Mouse (Mus musculus): ENCODE results near the gene Nos3. TPM values are rescaled to one million over a fixed set of nuclear protein-coding genes. Genes with fewer than 3 reads are reported as not detected.
"Not testable (repeated sequence)": the region's sequence is repeated elsewhere in the genome, so short reads cannot be mapped to it uniquely, and the experiment has no call there.

Nos3 gene
- total RNA-seq, 2 experiments from 2014 or later, result 10.4 to 11.7 TPM

DNA sequence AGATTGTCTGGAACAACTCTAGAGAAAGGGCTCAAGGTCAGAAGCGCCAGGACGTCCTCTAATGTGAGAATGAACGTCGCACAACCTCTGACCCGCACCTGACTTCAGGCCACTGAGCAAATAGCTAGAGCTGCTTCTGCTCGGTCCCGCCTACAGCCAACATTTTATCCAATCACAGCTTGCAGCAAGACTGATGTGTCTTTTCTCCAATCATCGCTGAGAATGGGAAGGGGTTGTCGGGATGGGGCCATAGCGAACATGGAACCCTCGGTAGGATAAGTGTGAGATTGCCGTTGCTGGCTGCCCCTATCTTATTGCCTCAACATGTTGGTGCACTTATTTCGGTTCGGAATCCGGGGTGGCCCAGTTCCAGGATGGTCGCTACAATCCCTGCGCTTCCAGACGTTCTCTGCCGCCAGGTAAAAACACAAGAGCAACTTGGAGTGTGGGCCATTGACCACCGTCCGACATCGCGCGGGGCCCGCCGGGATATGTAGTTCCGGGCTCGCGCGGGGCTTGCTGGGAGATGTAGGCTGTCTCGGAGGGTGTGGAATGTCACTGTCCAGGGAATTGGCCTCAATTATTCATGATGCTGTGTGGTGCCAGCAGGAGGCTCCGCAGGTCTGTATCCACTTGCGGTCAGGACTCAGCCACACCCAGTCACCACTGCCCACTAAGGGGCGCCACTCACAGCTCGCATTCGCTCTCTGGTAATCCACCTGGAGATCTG lies 29.7 kb downstream of the Nos3 start:
- peak; percentile 76 to 92 for DNase-seq (ENCODE audit: low spot score in 2 of 2)

DNA sequence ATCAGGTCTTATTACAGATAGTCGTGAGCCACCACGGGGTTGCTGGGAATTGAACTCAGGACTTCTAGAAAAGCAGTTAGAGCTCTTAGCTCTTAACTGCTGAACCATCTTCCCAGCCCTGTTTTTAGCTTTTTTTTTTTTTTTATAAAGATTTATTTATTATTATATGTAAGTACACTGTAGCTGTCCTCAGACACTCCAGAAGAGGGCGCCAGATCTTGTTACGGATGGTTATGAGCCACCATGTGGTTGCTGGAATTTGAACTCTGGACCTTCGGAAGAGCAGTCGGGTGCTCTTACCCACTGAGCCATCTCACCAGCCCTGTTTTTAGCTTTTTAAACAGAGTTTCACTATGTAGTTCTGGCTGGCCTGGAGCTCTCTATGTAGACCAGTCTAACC lies 31.6 kb downstream of the Nos3 start:
- DNase-seq (ENCODE audit: low spot score in 2 of 2), result not testable (repeated sequence)

DNA sequence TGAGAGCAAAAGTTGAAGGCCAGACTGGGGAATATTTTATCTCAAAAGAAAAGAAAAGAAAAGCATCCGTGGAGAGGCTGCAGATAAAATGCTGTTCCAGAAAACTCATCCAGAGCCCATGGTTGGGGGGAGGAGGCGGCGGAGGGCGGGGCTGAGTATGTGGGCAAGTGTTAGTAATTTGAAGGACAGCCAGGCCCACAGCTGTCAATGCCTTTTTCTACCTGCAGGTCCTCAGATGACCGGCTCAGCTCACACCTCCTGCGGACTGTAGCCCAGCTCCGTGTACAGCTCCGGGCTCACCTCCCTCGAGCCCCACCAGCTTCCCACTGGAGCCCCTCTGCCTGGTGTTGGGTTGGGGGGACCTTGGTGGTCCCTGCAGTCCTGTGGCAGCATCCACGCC lies 35.1 kb downstream of the Nos3 start:
- DNase-seq (ENCODE audit: low spot score in 2 of 2), result no peak

DNA sequence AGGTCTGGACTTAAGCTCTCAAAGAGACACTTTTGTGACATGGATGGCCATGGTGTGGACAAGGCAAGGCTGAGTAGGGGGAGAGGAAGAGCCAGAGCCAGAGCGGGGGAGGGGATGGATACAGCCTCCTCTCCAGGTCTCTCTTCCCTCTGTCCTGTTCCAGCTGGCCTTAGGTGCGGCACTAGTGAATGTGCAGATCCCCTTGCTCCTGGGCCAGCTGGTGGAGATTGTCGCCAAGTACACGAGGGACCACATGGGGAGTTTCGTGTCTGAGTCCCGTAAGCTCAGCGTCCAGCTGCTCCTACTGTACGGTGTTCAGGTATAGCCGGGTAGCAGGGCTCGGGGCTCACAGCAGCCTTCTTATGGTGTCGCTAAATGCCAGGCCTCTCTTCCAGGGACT lies 35.8 kb downstream of the Nos3 start:
- DNase-seq (ENCODE audit: low spot score in 2 of 2), result no peak

DNA sequence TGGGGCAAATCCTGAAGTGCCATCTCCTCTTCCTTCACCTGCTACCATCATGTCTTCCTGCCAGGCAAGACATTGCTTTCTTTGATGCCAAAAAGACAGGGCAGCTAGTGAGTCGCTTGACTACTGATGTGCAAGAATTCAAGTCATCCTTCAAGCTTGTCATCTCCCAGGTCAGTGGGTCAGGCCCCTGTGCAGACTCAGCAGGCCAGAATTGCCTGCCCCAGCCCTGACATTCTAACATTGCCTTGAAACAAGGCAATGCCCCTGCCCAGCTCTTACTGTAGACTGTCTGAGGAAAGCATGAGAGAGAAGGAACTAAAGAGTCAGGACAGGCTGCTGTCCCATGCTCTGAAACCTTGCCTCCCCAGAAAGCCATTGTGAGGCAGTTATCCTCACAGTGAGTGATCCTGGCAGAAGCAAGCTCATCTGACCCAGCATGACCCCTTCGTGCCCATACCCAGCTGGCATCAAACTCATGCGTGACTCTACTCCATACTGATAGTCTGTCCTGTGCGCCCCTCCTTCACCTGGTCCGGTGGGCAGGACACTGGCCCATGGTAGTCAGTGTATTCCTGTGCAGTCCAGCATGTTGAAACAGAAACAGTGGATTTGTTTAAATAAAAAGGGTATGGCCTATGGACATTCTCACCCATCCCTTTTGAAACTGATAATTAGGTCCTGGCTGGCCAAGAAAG lies 36.4 kb downstream of the Nos3 start:
- no peak for DNase-seq (ENCODE audit: low spot score in 2 of 2)

DNA sequence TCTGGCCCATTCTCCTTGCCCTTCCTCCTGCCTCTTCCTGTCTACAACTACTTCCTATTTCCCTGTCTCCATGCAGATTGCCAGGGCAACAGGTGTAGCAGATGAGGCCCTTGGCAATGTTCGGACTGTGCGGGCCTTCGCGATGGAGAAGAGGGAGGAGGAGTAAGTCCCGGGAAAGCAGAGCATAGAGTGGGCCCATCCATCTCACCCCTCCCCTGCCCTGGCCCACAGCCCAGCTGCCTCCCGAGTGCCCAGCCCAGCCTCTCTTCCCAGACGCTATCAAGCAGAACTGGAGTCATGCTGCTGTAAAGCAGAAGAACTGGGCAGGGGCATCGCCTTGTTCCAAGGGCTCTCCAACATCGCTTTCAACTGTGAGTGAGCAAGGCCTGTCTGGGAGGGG lies 37.4 kb downstream of the Nos3 start:
- no peak for DNase-seq (ENCODE audit: low spot score in 2 of 2)

DNA sequence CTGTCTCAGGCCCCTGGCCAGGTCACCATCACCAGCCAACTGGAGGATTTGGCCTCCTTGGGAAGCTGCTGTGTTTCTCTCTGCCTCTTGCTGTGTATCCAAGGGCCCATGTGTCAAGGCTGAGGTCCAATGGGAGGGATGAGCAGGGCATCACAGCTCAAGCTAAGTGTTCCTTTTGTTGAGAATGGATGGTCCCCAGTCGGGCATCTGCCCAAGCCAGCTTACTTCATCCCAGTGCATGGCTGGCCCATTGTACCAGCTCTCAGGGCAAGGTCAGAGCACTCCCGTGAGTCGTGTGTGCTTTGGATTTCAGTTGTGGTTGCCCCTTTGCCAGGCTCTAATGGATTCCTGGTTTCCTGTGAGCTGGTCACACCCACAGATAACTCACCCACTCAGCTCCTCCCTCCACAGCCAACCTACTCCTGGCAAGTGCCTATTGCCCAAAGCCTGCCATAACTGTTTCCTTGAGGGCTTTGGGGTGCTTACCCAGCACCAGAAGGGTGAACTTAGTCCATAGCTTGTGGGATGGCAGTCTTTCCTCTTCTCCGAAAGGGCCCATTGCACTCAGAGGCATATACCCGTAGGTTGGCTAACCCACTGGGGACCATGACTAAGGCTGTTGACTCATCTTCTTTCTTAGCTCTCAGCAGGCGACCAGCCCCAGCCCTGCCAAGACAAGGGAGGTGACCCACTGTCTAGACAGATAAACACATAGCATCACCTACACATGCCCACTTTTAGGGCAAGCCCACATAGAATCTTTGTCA lies 40.2 kb downstream of the Nos3 start:
- no peak for DNase-seq (ENCODE audit: low spot score in 2 of 2)

DNA sequence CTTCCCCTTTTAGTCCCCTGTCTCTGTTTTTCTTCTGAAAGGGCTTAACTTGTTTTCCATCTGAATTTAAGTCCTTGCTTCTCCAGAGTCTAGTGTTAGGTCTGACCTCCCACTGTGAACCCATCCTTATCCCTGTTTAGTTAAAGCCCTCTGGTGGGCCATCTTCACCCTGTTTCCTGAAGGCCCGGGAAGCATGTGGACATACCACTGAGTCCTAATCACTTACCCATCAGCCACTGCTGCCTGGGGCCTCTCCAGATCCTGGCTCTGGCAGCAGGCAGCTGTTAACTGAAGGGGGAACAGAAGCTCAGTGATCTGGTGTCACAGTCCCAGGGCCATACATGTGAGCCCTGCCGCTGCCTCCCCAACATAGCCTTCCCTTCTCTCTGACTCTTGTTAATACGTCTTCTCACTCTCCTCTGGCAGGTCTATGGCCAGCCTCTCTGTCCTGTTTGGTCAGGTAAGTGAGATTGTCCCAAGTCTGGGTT lies 40.8 kb downstream of the Nos3 start:
- no peak for DNase-seq (ENCODE audit: low spot score in 2 of 2)

DNA sequence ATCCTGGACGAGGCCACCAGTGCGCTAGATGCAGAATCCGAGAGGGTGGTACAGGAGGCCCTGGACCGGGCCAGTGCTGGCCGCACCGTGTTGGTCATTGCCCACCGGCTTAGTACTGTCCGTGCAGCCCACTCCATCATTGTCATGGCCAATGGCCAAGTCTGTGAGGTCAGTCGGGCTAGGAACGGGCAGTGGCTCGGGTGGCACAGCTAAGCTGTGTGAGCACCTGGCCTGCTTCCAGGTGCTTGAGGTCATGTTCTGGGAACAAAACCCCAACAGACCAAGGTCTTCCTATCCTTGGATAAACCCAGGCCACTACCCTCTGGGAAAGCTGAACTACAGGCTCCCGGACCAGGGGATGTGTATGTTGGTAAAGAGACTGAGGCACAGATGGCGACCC lies 44.0 kb downstream of the Nos3 start:
- no peak for DNase-seq (ENCODE audit: low spot score in 2 of 2)

DNA sequence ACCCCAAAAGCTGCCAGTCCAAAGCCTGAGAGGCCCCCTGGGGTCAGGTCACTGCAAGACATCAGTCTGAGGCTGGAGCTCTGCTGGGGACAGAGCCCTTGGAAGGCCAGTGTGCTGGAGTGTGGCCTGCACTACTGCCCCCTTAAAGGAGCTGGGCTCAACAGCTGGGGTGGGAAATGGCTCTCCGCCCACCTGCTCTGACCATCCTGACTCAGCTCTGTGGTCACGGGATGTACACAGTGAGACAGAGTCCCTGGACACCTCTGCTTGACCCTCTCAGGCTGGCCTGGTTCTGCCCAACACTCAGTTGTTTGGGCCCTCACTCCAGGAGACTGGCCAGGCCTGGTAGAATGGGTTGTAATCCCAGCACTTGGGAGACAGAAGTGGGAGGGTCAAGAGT lies 44.9 kb downstream of the Nos3 start:
- DNase-seq (ENCODE audit: low spot score in 2 of 2), result no peak

DNA sequence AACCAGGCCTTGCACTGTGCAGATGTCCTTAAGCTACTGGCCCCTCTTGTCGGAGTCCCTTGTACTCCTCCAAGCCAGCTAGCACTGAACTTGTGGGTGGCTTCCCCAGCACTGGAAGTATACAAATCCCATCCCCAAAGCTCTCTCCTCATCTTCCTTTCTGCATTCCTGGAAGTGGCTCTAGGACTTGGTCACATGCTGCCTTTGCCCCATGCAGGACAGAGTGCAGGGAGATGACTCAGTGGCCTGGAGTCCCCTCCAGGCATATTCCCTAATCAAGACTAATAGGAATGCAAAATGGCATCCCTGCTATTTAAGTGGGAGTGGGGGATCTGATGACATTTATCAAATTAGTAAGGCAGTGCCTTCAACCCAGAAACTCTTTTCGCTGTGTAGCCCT lies 47.5 kb downstream of the Nos3 start:
- DNase-seq (ENCODE audit: low spot score in 2 of 2), result no peak

DNA sequence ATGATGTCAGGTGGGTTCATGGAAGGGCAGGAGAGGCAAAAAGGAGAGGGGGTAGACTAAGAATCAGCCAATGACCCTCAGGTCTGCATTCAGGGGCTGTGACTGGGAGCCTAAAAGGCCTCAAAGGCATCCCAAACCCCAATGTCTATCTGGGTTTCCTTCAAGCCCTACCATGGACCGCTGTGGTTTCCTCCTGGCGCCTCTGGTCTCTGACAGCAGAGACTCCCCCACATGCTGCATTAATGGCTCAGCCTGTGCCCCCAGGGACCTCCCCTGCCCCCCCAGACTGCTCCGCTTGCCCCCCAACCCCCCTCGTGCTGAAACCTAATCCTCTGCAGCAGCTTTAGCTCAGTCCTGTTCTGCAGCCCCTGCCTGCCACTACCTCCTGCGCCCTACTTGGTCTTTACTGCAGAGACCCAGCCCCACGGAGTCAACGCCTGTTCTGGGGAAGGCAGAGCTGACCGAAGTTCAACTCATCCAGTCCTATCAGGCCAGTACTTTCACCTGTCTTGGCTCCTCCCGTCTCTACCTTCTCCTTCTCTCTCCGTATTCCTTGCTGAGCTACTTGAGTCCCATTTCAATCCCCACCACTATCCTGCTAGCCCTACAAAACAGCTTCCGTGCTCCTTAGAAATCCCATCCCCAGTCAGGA lies 48.6 kb downstream of the Nos3 start, which contains the start of gene Asic3:
TSS of gene Asic3 (plus strand) at position 351 of the 652 bp plus-strand sequence.
- no peak for DNase-seq (ENCODE audit: low spot score in 2 of 2)

DNA sequence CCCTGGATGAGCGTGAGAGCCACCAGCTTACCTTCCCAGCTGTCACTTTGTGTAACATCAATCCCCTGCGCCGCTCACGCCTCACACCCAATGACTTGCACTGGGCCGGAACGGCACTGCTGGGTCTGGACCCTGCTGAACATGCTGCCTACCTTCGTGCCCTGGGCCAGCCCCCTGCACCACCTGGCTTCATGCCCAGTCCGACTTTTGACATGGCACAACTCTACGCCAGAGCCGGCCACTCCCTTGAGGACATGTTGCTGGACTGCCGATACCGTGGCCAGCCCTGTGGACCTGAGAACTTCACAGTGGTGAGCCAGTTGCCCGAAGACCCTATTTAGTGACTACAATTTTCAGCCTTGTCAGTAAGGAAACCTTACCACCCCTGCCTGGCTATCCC lies 49.3 kb downstream of the Nos3 start:
- no peak for DNase-seq (ENCODE audit: low spot score in 2 of 2)

DNA sequence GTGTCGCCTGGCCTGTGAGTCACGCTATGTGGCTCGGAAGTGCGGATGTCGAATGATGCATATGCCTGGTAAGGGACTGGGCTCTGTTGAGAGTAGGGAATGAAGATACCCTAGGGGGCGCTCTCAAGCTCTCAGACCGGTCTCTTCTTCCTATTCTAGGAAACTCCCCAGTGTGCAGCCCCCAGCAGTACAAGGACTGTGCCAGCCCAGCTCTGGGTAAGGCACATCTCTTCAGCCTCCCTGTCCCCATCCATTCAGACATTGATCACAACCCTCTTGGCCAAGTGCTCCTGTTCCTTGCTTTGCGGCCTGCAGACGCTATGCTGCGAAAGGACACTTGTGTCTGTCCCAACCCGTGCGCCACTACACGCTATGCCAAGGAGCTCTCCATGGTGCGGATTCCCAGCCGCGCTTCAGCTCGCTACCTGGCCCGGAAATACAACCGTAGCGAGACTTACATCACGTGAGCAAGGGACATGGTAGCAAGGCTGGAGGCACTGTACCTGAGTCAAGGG lies 51.7 kb downstream of the Nos3 start:
- peak in 1 of 2 experiments; percentile 67 for DNase-seq (ENCODE audit: low spot score in 2 of 2)

DNA sequence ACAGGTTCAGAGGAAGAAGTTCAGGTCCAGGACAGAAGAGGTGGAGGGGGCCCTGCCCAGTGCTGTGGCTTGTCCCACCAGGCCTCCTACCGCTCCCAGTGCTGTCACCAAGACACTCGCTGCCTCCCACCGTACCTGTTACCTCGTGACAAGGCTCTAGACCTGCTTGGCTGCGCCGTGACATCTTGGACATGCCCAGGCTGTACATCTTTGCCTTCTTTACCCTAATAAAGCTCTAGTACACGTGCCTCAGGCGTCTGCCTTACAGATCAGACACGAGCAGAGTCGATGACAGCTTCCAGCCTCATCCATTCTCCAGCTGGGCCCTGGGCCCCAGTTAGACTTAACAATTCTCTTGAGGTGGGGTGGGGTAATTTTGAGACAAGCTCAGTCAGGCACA lies 53.0 kb downstream of the Nos3 start:
- DNase-seq (ENCODE audit: low spot score in 2 of 2), result no peak

DNA sequence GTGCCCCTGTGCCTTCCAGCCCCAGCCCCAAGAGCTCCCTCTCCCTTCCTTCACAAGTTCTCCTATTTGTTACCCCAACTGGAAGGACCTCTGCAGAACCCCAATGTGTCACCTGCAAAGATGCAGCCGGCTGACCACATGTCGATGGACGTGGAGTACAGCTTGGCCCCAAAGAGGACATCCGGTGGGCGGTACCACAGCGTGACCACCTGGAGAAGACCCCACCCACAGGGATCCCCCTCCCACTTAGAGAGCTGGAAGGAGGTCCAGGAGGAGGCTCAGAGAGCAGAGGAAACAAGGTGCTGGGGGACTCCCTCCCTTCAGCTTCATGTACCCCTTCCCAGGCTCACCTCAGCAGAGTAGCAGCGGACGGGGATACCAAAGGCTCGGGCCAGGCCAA lies 55.8 kb downstream of the Nos3 start:
- no peak for DNase-seq (ENCODE audit: low spot score in 2 of 2)

DNA sequence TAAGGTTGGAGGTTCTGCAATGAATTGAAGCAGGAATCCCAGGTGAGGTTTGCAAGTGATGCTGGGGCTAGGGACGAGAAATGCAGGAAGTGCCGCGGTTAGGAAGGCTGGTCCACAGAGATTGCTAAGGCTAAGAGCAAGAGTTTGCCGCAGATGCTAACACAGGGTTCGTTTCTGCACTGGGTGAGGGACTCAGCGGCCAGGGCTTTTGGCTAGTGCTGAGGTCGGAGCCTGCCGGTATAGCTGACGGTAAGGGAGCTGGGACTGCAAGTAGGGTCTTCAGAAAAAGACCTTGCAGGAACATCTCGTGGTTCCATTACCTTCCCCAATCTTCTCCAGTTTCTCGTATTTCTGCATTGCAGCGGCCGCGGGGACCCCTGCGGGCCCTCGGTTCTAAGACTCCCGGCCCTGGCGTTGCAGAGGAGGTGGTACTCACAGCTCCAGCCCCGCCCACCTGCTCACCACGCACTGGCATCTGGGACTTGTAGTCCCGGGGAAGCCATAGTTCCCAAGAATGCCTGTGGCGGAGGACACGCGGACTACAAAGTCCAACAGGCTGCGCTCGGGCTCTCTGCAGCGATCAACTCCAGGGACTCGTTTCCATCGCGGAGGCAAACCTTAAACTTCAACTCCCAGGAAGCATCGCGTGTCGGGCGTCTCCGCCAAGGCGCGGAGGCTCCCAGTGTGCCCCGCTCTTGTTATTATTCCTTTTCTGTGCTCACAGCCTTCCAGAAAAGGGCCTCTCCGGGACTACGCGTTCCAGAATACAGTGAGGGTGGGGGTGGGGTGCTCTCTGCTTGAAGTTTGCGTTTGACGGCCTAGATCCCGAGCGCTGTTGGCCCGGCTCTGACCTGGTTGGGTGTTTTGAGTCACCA lies 58.8 kb downstream of the Nos3 start, which contains the start of the genes Cdk5 and Slc4a2:
TSS of gene Cdk5 (minus strand) at position 402 of the 875 bp plus-strand sequence.
TSS of gene Slc4a2 (plus strand) at position 709 of the 875 bp plus-strand sequence.
- DNase-seq (ENCODE audit: low spot score in 2 of 2), result peak; percentile 88 to 96

DNA sequence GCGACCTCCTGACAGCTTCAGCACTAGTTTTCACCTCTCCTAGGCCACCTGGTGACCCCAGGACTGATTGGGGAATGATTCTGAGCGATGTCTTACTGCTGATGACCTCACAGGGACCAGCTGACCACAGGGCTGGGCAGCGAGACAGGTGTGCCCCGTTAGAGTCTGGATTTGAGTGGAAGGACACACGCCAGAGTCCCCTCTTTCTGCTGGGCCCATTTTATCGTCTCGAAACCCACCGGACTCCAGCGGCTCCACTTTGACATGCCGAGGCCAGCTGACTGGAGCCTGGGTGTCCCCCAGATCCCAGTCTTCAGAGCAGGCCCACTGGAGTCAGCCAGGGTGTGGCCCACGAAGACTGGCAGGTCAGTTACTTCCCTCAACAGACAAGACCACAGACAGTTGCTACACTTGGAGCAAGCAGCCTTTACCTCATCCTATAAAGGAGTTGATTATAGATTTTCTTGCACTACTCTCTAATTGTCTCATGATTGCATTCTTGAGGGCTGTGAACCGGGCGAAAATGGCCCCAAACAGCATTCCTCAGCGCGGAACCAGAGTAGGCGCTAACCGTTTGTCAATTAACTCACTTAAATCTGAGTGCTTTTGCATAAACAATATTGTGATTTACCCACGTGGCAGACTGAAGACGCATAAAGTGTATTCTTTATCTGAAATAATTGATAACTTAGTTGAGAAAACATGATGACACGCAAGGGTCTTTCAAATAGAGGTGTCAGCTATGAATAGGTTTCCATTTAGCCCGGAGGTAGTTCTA lies 59.6 kb downstream of the Nos3 start:
- DNase-seq (ENCODE audit: low spot score in 2 of 2), result peak in 1 of 2 experiments; percentile 49

DNA sequence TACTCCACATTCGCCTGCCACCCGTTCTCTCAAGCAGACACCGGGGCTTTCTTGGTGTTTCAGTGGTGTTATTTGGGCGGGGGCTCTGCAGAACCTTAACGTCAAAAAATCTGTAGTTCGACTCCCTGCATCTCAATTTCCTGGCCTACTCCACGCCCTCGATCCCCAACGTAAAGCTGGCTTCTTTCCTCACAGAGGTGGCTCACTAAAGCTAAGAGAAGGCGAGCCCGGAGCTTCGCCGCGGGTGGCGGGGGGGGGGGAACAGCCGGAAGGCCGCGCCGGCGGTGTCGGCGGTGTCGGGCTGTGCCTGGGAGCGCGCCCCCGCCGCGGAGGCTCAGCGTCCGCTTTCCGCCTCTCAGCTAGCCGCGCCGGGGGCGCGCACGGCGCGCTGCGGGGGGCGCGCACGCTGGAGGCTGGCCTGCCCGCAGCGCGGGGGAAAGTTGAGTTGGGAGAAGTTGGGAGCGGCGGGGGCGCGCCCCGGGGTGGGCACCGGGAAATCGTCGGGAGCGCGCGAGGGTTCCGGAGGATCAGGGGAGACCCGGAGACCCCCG lies 60.3 kb downstream of the Nos3 start:
- DNase-seq (ENCODE audit: low spot score in 2 of 2), result peak; percentile 81 to 88

Data from gastrocnemius, postnatal 4 days (tissue).